Mouse (Mus musculus): ENCODE measurements at regions not wholly inside any gene's neighbourhood (a gene's known extent, or its start where the extent isn't known, plus 50 kb on each side); places are given as distances from the start of the nearest gene placed in this dataset.

DNA sequence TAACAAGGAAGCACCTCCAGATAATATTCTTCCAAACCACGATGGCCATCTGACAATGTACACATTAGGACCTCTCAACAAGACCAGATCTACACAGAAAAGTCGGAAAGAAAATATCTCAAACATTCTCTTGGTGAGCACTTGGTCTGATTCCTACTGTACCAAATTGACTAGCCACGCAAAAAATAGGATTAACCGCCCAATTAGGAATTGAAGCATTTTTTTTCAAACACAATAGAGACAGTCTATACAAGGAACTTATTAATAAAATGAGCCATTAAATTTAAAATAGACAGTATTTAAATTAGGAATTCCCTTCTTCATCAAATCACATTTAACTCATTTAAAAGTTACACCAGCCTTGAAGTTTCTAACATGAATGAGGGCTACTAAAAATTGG lies 655.0 kb downstream of the Car8 start:
- TF ChIP-seq POLR2A (IDR thresholded peaks at IDR 0.05; ENCODE audit: low read depth, low read length) (no peak), CTCF (conservative IDR thresholded peaks at IDR 0.05; ENCODE audit: insufficient read depth, insufficient read length, low read depth, low read length) (no peak)
